Mouse (Mus musculus) liver, embryonic 14 days (tissue): Measurements from ENCODE around the gene Ift43. TPM values are rescaled to one million over a fixed set of nuclear protein-coding genes. Genes with fewer than 3 reads are reported as not detected.

ENCODE experiments used
- polyA plus RNA-seq: library from polyadenylated mRNA; depleted of rRNA; stranded (reverse); fragments of >200 nt; gene quantifications from 2 replicates; pipeline ENCODE4 v1.2.3, GENCODE M21; 2012; rRNA removed

Ift43 gene
- 3.5 and 3.7 TPM in 2 replicates for polyA plus RNA-seq

DNA sequence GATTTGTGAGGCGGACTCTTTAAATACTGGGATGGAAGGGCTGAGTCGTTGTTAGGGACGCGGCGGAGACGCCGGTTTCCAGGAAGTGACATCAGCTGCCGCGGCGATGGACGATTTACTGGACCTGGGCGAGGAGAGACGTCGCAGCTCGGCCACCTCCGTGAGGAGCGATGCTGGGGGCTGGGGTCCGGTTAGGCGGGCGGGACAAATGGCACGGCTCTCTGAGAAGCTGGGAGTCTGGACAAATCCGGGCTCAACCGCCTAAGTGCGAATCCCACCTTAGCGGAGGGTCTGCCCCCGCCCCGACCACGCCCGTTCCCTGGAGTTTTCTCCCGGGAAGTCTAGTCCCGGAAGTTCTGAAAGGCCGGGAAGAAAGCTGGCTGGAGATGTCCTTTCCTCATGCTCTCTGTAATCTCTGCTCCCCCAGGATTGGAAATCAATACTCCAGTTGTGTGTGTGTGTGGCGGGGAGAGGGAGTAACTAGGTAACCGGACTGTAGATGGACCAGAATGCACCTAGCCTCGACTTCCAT lies at the start of gene Ift43:
Gene Ift43, plus strand, starts transcription at position 61 of the 532 bp plus-strand sequence.

DNA sequence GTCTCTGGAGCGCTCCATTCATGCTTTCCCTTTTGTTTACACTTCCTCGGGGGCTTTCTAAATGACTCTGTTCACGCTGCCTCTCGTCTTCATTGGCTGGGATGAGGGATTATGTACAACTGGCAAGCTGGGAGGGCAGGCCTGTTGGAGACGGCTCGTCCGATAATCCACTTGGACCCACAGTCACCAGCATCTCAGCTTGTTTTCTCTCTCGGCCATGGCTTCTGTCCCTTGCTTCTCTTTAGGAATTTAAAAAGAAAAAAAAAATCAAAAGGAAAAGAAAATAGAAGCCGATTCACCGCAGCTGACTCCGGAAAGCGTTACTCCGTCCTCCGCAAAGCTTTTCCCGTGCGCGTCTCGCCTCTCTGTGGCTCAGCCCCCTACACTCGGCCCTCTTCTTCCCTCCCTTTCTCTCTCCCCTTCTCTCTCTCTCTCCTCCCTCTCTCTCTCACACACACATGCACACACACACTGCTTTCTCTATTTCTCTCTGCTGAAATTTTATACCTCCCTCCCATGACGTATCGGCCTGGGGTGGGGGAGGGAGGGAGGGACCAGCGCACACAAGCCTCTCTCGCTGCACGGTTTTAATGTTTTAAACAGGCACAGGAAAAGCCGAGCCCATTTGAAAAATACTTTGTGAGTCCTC lies 3.7 kb upstream of the Ift43 start, which contains the start of gene Tgfb3:
Gene Tgfb3, minus strand, starts transcription at position 489 of the 649 bp plus-strand sequence.

Other genes with a start within 250 kb of the Ift43 start
- 1.0 and 2.0 TPM in 2 replicates for gene Tgfb3, start 3.5 kb upstream of the Ift43 start, polyA plus RNA-seq
- 4.4 and 4.6 TPM in 2 replicates for gene Gpatch2l, start 159.3 kb downstream of the Ift43 start, polyA plus RNA-seq